9 mouse cellular contexts compared by ENCODE assay signal in the genomic region with DNA sequence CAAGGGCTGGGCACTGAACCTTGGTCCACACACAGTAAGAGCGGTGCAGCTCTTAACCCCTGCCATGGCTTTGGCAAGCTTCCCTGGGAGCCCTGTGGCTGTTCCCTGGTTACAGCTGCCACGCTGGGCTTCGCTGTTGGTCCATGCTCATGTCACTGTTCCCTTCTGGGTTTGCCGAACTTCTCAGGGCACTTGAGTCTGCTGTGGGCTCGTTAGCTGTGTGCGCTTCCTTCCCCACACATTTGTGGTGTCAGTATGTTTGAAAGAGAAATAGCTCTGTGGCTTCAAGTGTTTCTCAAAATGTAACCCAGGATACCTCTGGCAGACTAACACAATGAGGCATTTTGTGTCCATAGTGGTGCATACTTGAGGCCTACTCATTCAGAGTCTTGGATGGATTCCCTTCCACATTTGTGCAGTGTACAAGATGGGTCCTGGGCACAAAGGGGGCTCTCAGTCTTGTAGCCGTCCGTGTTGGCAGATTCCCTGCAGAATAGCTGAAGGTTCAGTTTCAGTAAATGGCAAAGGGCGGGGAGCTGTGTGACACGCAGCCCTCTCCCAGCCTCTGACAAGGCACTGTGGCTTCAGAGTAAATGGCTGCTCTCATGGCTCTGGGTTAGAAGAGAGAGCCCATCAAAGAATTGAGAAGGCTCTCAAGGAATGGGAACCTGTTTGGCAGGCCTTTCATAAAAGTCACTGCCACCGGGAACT.
A peak's percentile ranks its signal among the peaks of the same experiment; 100 is the strongest.
DNase-seq lines count a peak whose midpoint lies in the region; ATAC-seq and TF ChIP-seq lines count a peak whose summit lies in the region.
"Had no signal": no experiment of that assay in that cellular context is flagged by ENCODE, and none has a peak within 500 bp of the region (broad histone marks: within the 10 kb centered on the region; RNA-seq: fewer than 3 reads in every experiment).

No protein-coding gene starts in this region.

- no peak for TF ChIP-seq CTCF in lung, embryonic 14.5 days (IDR thresholded peaks at IDR 0.05; ENCODE audit: low read depth)
- no peak for TF ChIP-seq CTCF in olfactory bulb, adult 2 months (IDR thresholded peaks at IDR 0.05; ENCODE audit: insufficient read depth, low read depth, low read length)
- TF ChIP-seq CTCF in intestine, postnatal 0 days (IDR thresholded peaks at IDR 0.05; ENCODE audit: low read depth) = no peak

- no peak overlapping the region for H3K9ac ChIP-seq in lung, embryonic 14.5 days
- no peak overlapping the region for H3K9ac ChIP-seq in intestine, postnatal 0 days (ENCODE audit: low read depth, low read length)

- WGBS in lung, embryonic 14.5 days = 66% methylated on average over 11 of the region's 11 CpGs
- whole genome bisulfite sequencing in olfactory bulb, adult 2 months = 54% methylated on average over 11 of the region's 11 CpGs
- WGBS in intestine, postnatal 0 days = 82% methylated on average over 11 of the region's 11 CpGs

- no peaks in the 10 kb centered on the region for H3K9me3 ChIP-seq in lung, embryonic 14.5 days (ENCODE audit: low read depth, low read length)
- H3K9me3 ChIP-seq in intestine, postnatal 0 days (ENCODE audit: control insufficient read depth) = no peaks in the 10 kb centered on the region

- H3K27me3 ChIP-seq in lung, embryonic 14.5 days (ENCODE audit: insufficient read depth, low read length) = no peaks in the 10 kb centered on the region
- no peaks in the 10 kb centered on the region for H3K27me3 ChIP-seq in intestine, postnatal 0 days (replicated peaks; ENCODE audit: control insufficient read depth, insufficient read depth, low read length)

- peaks cover 5% of the 10 kb centered on the region; the same call in 1 of the 2 replicates for H3K36me3 ChIP-seq in lung, embryonic 14.5 days (ENCODE audit: insufficient read depth)
- peaks cover 8% of the 10 kb centered on the region; the same call in 1 of the 2 replicates for H3K36me3 ChIP-seq in intestine, postnatal 0 days (ENCODE audit: control insufficient read depth, insufficient read depth)

- peak overlapping the region; percentile 79 for H3K27ac ChIP-seq in lung, embryonic 14.5 days (ENCODE audit: low read depth)
- H3K27ac ChIP-seq in olfactory bulb, adult 2 months (ENCODE audit: insufficient read depth, low read depth, low read length) = peak overlapping the region; percentile 36; the same call in 1 of the 2 replicates
- no peak overlapping the region for H3K27ac ChIP-seq in intestine, postnatal 0 days (ENCODE audit: low read depth, low read length)

- H3K4me2 ChIP-seq in lung, embryonic 14.5 days = no peak overlapping the region
- H3K4me2 ChIP-seq in intestine, postnatal 0 days (replicated peaks; ENCODE audit: low read depth) = no peak overlapping the region

- peak; percentile 56 for ATAC-seq in lung, embryonic 14.5 days (ENCODE audit: insufficient read depth)
- ATAC-seq in intestine, postnatal 0 days = no peak
- ATAC-seq: inflammation-experienced regulatory T-cells, adult 6 months had no signal

- H3K4me1 ChIP-seq in lung, embryonic 14.5 days (ENCODE audit: insufficient read depth) = peaks cover 2% of the 10 kb centered on the region; the same call in 1 of the 2 replicates
- peaks cover 24% of the 10 kb centered on the region for H3K4me1 ChIP-seq in olfactory bulb, adult 2 months (ENCODE audit: control insufficient read depth, insufficient read depth, low read length)
- no peaks in the 10 kb centered on the region for H3K4me1 ChIP-seq in intestine, postnatal 0 days (replicated peaks; ENCODE audit: control insufficient read depth, insufficient read depth, low read length)

- H3K4me3 ChIP-seq in lung, embryonic 14.5 days (ENCODE audit: low read depth, low read length) = no peak overlapping the region
- no peak overlapping the region for H3K4me3 ChIP-seq in olfactory bulb, adult 2 months (ENCODE audit: insufficient read depth, low read depth, low read length)
- H3K4me3 ChIP-seq in intestine, postnatal 0 days (ENCODE audit: low read depth, low read length) = no peak overlapping the region

- peak; percentile 44 to 70 for DNase-seq in cerebellum, postnatal 10 days
- DNase-seq in cerebellum, adult 11-12 months = no peak
- peak; percentile 51 for DNase-seq in lung, embryonic 14.5 days
- DNase-seq in lung, postnatal 25 days (ENCODE audit: low spot score) = no peak
- DNase-seq in layer of hippocampus, adult 8-10 months (ENCODE audit: low spot score in 2 of 2) = peak; percentile 53 to 61
- no peak for DNase-seq in cerebellum, adult 8-10 months

- no peak for TF ChIP-seq POLR2A in olfactory bulb, adult 2 months (IDR thresholded peaks at IDR 0.05; ENCODE audit: insufficient read depth, low read depth, low read length)

Comparison
In these comparisons a context has a peak if more than half of its experiments do, and no peak if none do; other contexts are left out.
1. DNase-seq: peak in cerebellum, postnatal 10 days (2 of 2), lung, embryonic 14.5 days (single experiment) and layer of hippocampus, adult 8-10 months (2 of 2); none in cerebellum, adult 11-12 months (single experiment), lung, postnatal 25 days (single experiment) and cerebellum, adult 8-10 months (single experiment).